Mouse (Mus musculus): ENCODE measurements at regions not wholly inside any gene's neighbourhood (a gene's known extent, or its start where the extent isn't known, plus 50 kb on each side); places are given as distances from the start of the nearest gene placed in this dataset.
A peak's percentile ranks its signal among the peaks of the same experiment; 100 is the strongest.

GRCm38 (mm10) chr12:118716824-118717223 is 129.3 kb upstream of the Sp8 start:
- no peak overlapping the region for H3K27ac ChIP-seq (ENCODE audit: low read depth, low read length)
- H3K9me3 ChIP-seq (ENCODE audit: control insufficient read depth, low read length): no peaks in the 10 kb centered on the region
- DNase-seq (ENCODE audit: low spot score) (no peak), ATAC-seq (ENCODE audit: low FRiP score) (no peak)
- H3K27me3 ChIP-seq (ENCODE audit: control insufficient read depth, insufficient read depth, low read length): no peaks in the 10 kb centered on the region
- no peak overlapping the region for H3K4me2 ChIP-seq (replicated peaks; ENCODE audit: low read depth, low read length)
- no peaks in the 10 kb centered on the region for H3K4me1 ChIP-seq (replicated peaks; ENCODE audit: control insufficient read depth, insufficient read depth, low read length)
- H3K9ac ChIP-seq (ENCODE audit: low read depth, low read length): no peak overlapping the region
- H3K36me3 ChIP-seq (ENCODE audit: control insufficient read depth, insufficient read depth, low read length): no peaks in the 10 kb centered on the region
- 86% methylated on average over 4 of the region's 4 CpGs for WGBS
- no peak overlapping the region for H3K4me3 ChIP-seq (ENCODE audit: low read depth, low read length)

- H3K27ac ChIP-seq (ENCODE audit: low read depth, low read length): no peak overlapping the region
- no peak overlapping the region for H3K4me3 ChIP-seq (ENCODE audit: low read depth, low read length)
- no peaks in the 10 kb centered on the region for H3K27me3 ChIP-seq (ENCODE audit: control insufficient read depth, insufficient read depth, low read length)
- H3K4me2 ChIP-seq (replicated peaks; ENCODE audit: low read depth, low read length): no peak overlapping the region
- ATAC-seq (ENCODE audit: low FRiP score): no peak
- 89% methylated on average over 7 of the region's 7 CpGs for WGBS
- no peaks in the 10 kb centered on the region for H3K4me1 ChIP-seq (replicated peaks; ENCODE audit: control insufficient read depth, insufficient read depth, low read length)
- no peak overlapping the region for H3K9ac ChIP-seq (ENCODE audit: low read depth, low read length)
- no peak for DNase-seq (ENCODE audit: low spot score)
- no peaks in the 10 kb centered on the region for H3K9me3 ChIP-seq (ENCODE audit: control insufficient read depth, low read length)
- H3K36me3 ChIP-seq (ENCODE audit: control insufficient read depth, insufficient read depth, low read length): no peaks in the 10 kb centered on the region
Observed at GRCm38 (mm10) chr12:118706626-118707025, 139.5 kb upstream of the Sp8 start.

- no peak for ATAC-seq (ENCODE audit: low FRiP score)
- Histone ChIP-seq H3K9ac (ENCODE audit: low read depth, low read length) (no peak overlapping the region), H3K4me2 (replicated peaks; ENCODE audit: low read depth, low read length) (no peak overlapping the region), H3K27me3 (ENCODE audit: control insufficient read depth, insufficient read depth, low read length) (no peaks in the 10 kb centered on the region), H3K9me3 (ENCODE audit: control insufficient read depth, low read length) (no peaks in the 10 kb centered on the region), H3K4me1 (replicated peaks; ENCODE audit: control insufficient read depth, insufficient read depth, low read length) (no peaks in the 10 kb centered on the region), H3K4me3 (ENCODE audit: low read depth, low read length) (no peak overlapping the region), H3K27ac (ENCODE audit: low read depth, low read length) (no peak overlapping the region), H3K36me3 (ENCODE audit: control insufficient read depth, insufficient read depth, low read length) (no peaks in the 10 kb centered on the region)
- WGBS: 82% methylated on average over 2 of the region's 2 CpGs
- no peak for DNase-seq (ENCODE audit: low spot score)
Observed at GRCm38 (mm10) chr12:118704826-118705225, 141.3 kb upstream of the Sp8 start.

GRCm38 (mm10) chr12:118703730-118704129 is 142.4 kb upstream of the Sp8 start:
- H3K4me1 ChIP-seq (replicated peaks; ENCODE audit: control insufficient read depth, insufficient read depth, low read length): no peaks in the 10 kb centered on the region
- no peaks in the 10 kb centered on the region for H3K9me3 ChIP-seq (ENCODE audit: control insufficient read depth, low read length)
- ATAC-seq (ENCODE audit: low FRiP score) (0 out of 2 replicates have a peak, but pooled peaks have one; percentile 47), DNase-seq (ENCODE audit: low spot score) (peak; percentile 17)
- no peak overlapping the region for H3K4me3 ChIP-seq (ENCODE audit: low read depth, low read length)
- 46% methylated on average over 12 of the region's 12 CpGs for WGBS
- no peak overlapping the region for H3K4me2 ChIP-seq (replicated peaks; ENCODE audit: low read depth, low read length)
- no peaks in the 10 kb centered on the region for H3K36me3 ChIP-seq (ENCODE audit: control insufficient read depth, insufficient read depth, low read length)
- no peaks in the 10 kb centered on the region for H3K27me3 ChIP-seq (ENCODE audit: control insufficient read depth, insufficient read depth, low read length)
- no peak overlapping the region for H3K27ac ChIP-seq (ENCODE audit: low read depth, low read length)
- H3K9ac ChIP-seq (ENCODE audit: low read depth, low read length): no peak overlapping the region

- Histone ChIP-seq H3K27me3 (ENCODE audit: control insufficient read depth, insufficient read depth, low read length) (no peaks in the 10 kb centered on the region), H3K4me1 (replicated peaks; ENCODE audit: control insufficient read depth, insufficient read depth, low read length) (no peaks in the 10 kb centered on the region), H3K9ac (ENCODE audit: low read depth, low read length) (no peak overlapping the region), H3K36me3 (ENCODE audit: control insufficient read depth, insufficient read depth, low read length) (no peaks in the 10 kb centered on the region), H3K9me3 (ENCODE audit: control insufficient read depth, low read length) (no peaks in the 10 kb centered on the region), H3K4me2 (replicated peaks; ENCODE audit: low read depth, low read length) (no peak overlapping the region), H3K27ac (ENCODE audit: low read depth, low read length) (no peak overlapping the region), H3K4me3 (ENCODE audit: low read depth, low read length) (no peak overlapping the region)
- DNase-seq (ENCODE audit: low spot score) (peak; percentile 6), ATAC-seq (ENCODE audit: low FRiP score) (peak; percentile 45; the same call in 1 of the 2 replicates)
- WGBS: 68% methylated on average over 11 of the region's 11 CpGs
Observed at GRCm38 (mm10) chr12:118703068-118703662, 143.0 kb upstream of the Sp8 start.

- DNase-seq (ENCODE audit: low spot score) (no peak), ATAC-seq (ENCODE audit: low FRiP score) (no peak)
- no peak overlapping the region for H3K4me3 ChIP-seq (ENCODE audit: low read depth, low read length)
- H3K4me1 ChIP-seq (replicated peaks; ENCODE audit: control insufficient read depth, insufficient read depth, low read length): no peaks in the 10 kb centered on the region
- H3K36me3 ChIP-seq (ENCODE audit: control insufficient read depth, insufficient read depth, low read length): no peaks in the 10 kb centered on the region
- no peaks in the 10 kb centered on the region for H3K9me3 ChIP-seq (ENCODE audit: control insufficient read depth, low read length)
- H3K9ac ChIP-seq (ENCODE audit: low read depth, low read length): no peak overlapping the region
- 79% methylated on average over 2 of the region's 2 CpGs for whole genome bisulfite sequencing
- H3K4me2 ChIP-seq (replicated peaks; ENCODE audit: low read depth, low read length): no peak overlapping the region
- no peaks in the 10 kb centered on the region for H3K27me3 ChIP-seq (ENCODE audit: control insufficient read depth, insufficient read depth, low read length)
- no peak overlapping the region for H3K27ac ChIP-seq (ENCODE audit: low read depth, low read length)
Observed at GRCm38 (mm10) chr12:118701838-118702237, 144.3 kb upstream of the Sp8 start.

GRCm38 (mm10) chr12:118698110-118698509 is 148.0 kb upstream of the Sp8 start:
- Histone ChIP-seq H3K4me3 (ENCODE audit: low read depth, low read length) (no peak overlapping the region), H3K4me1 (replicated peaks; ENCODE audit: control insufficient read depth, insufficient read depth, low read length) (no peaks in the 10 kb centered on the region), H3K9ac (ENCODE audit: low read depth, low read length) (no peak overlapping the region), H3K4me2 (replicated peaks; ENCODE audit: low read depth, low read length) (no peak overlapping the region), H3K27ac (ENCODE audit: low read depth, low read length) (no peak overlapping the region), H3K27me3 (ENCODE audit: control insufficient read depth, insufficient read depth, low read length) (no peaks in the 10 kb centered on the region), H3K9me3 (ENCODE audit: control insufficient read depth, low read length) (no peaks in the 10 kb centered on the region), H3K36me3 (ENCODE audit: control insufficient read depth, insufficient read depth, low read length) (no peaks in the 10 kb centered on the region)
- DNase-seq (ENCODE audit: low spot score) (no peak), ATAC-seq (ENCODE audit: low FRiP score) (no peak)

GRCm38 (mm10) chr12:118694701-118695100 is 151.4 kb upstream of the Sp8 start:
- no peak overlapping the region for H3K27ac ChIP-seq (ENCODE audit: low read depth, low read length)
- no peak overlapping the region for H3K4me3 ChIP-seq (ENCODE audit: low read depth, low read length)
- DNase-seq (ENCODE audit: low spot score): no peak

GRCm38 (mm10) chr12:118682902-118683301 is 163.2 kb upstream of the Sp8 start:
- DNase-seq (ENCODE audit: low spot score) (no peak), ATAC-seq (ENCODE audit: low FRiP score) (no peak)
- Histone ChIP-seq H3K27me3 (ENCODE audit: control insufficient read depth, insufficient read depth, low read length) (no peaks in the 10 kb centered on the region), H3K9ac (ENCODE audit: low read depth, low read length) (no peak overlapping the region), H3K36me3 (ENCODE audit: control insufficient read depth, insufficient read depth, low read length) (no peaks in the 10 kb centered on the region), H3K4me2 (replicated peaks; ENCODE audit: low read depth, low read length) (no peak overlapping the region), H3K4me1 (replicated peaks; ENCODE audit: control insufficient read depth, insufficient read depth, low read length) (no peaks in the 10 kb centered on the region), H3K9me3 (ENCODE audit: control insufficient read depth, low read length) (no peaks in the 10 kb centered on the region), H3K4me3 (ENCODE audit: low read depth, low read length) (no peak overlapping the region), H3K27ac (ENCODE audit: low read depth, low read length) (no peak overlapping the region)
- WGBS: 91% methylated on average over 1 of the region's 1 CpGs

More at GRCm38 (mm10) chr12:118694701-118695100, 151.4 kb upstream of the Sp8 start:
- Histone ChIP-seq H3K27me3 (ENCODE audit: control insufficient read depth, insufficient read depth, low read length) (no peaks in the 10 kb centered on the region), H3K9ac (ENCODE audit: low read depth, low read length) (no peak overlapping the region), H3K36me3 (ENCODE audit: control insufficient read depth, insufficient read depth, low read length) (no peaks in the 10 kb centered on the region), H3K4me1 (replicated peaks; ENCODE audit: control insufficient read depth, insufficient read depth, low read length) (no peaks in the 10 kb centered on the region), H3K4me2 (replicated peaks; ENCODE audit: low read depth, low read length) (no peak overlapping the region), H3K9me3 (ENCODE audit: control insufficient read depth, low read length) (no peaks in the 10 kb centered on the region)
- ATAC-seq (ENCODE audit: low FRiP score): no peak
- 90% methylated on average over 2 of the region's 2 CpGs for WGBS
